Mouse (Mus musculus): ENCODE measurements at regions not wholly inside any gene's neighbourhood (a gene's known extent, or its start where the extent isn't known, plus 50 kb on each side); places are given as distances from the start of the nearest gene placed in this dataset.

DNA sequence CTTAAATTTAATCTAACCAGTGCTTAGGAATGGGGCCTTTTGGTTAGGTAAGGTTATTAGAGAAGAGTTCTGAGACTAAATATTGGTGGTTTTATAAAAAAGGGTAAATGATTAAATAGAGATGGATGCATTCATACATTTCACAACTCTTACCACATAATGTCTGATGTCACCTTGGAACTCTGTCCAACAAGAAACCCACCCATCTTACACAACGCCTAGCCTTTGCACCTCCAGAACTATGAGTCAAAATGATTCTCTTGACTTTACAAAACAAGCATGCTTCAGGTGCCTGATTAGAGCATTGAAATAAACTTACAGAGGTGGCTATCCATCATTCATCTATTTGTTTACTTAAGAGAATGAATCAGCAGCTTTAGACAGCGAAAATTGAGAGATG is 364.8 kb upstream of the Fam98a start:
- no peak for TF ChIP-seq POLR2A (IDR thresholded peaks at IDR 0.05; ENCODE audit: low read depth, low read length)
- TF ChIP-seq CTCF (IDR thresholded peaks at IDR 0.05; ENCODE audit: borderline replicate concordance, insufficient read depth, low read length), result no peak
